Mouse (Mus musculus) forebrain, embryonic 11.5 days (tissue): Measurements from ENCODE around the gene Gm960. TPM values are rescaled to one million over a fixed set of nuclear protein-coding genes. Genes with fewer than 3 reads are reported as not detected.

ENCODE experiments used
- ATAC-seq: fragments of 200-750 bp; cut with Nextera tagmentation; replicated peaks from 2 replicates; pipeline ENCODE4 v1.8.0; 2017; ENCODE audit warnings: moderate TSS enrichment; ENCODE audit not compliant: low FRiP score
- DNase-seq: peaks from one replicate; pipeline ENCODE4 v3.0.0-alpha.2; 2017; ENCODE audit warnings: low spot score
- H3K27ac ChIP-seq: fragments of 300-500 bp; sonication (generic); 2 replicates; pipeline ENCODE4 v1.5.1; 2014; ENCODE audit warnings: low read depth, low read length
- H3K27me3 ChIP-seq: fragments of 300-500 bp; sonication (generic); 2 replicates; pipeline ENCODE4 v1.6.1; 2014; ENCODE audit warnings: mild to moderate bottlenecking, low read length, mixed read lengths; ENCODE audit not compliant: control insufficient read depth, insufficient read depth
- H3K36me3 ChIP-seq: fragments of 300-500 bp; sonication (generic); 2 replicates; pipeline ENCODE4 v1.6.1; 2014; ENCODE audit warnings: mild to moderate bottlenecking, low read length, moderate library complexity, mixed read lengths; ENCODE audit not compliant: control insufficient read depth, insufficient read depth
- H3K4me1 ChIP-seq: fragments of 300-500 bp; sonication (generic); replicated peaks from 2 replicates; pipeline ENCODE4 v1.6.1; 2014; ENCODE audit warnings: low read length, mixed read lengths; ENCODE audit not compliant: control insufficient read depth, insufficient read depth
- H3K4me2 ChIP-seq: fragments of 300-500 bp; sonication (generic); 2 replicates; pipeline ENCODE4 v1.6.1; 2014; ENCODE audit warnings: low read depth, mild to moderate bottlenecking, low read length, moderate library complexity, mixed read lengths; ENCODE audit not compliant: severe bottlenecking
- H3K4me3 ChIP-seq: fragments of 300-500 bp; sonication (generic); 2 replicates; pipeline ENCODE4 v1.5.1; 2014; ENCODE audit warnings: low read depth, low read length
- H3K9ac ChIP-seq: fragments of 300-500 bp; sonication (generic); 2 replicates; pipeline ENCODE4 v1.6.1; 2014; ENCODE audit warnings: low read length
- H3K9me3 ChIP-seq: fragments of 300-500 bp; sonication (generic); 2 replicates; pipeline ENCODE4 v1.6.1; 2016; ENCODE audit warnings: low read length, mixed read lengths; ENCODE audit not compliant: control insufficient read depth
- WGBS: fragments of 180-500 bp; shearing (Covaris S2); extraction: QIAGEN DNeasy Blood & Tissue Kit; methylation state at CpG from one replicate; pipeline ENCODE4 v1.1.7; 2014; 5-methylcytosine and 5-hydroxymethylcytosine counted together
- polyA plus RNA-seq: library from polyadenylated mRNA; unstranded; fragments of >200 nt; fragmentation: Nextera tagmentation; extraction: Ambion mirVana; gene quantifications from 2 replicates; pipeline ENCODE4 v1.2.1, GENCODE M21; 2014

The Gm960 gene
- polyA plus RNA-seq, 1 experiment from 2014 or later, result 4.6 TPM

DNA sequence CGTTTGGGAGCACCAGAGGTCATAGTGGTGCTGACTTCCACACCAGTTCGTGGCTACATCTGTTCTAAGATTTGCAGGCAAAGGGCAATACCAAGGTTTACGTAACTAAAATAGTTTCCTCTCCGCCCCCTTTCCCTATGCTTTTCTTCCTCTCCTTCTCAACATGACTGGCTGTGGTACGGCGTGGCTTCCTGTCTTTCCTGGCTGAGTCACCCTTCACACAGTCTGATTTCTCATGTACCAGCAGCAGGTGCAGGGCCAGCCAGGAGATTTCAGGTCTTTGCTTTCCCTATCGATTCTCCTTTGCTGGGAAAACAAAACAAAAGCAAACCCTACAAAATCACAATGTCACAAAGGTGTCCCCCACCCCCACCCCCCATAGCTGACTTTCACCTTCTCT is 2.8 kb upstream of the Gm960 start:
- ATAC-seq (no peak), DNase-seq (no peak)
- Histone ChIP-seq H3K36me3 (no peaks in the 10 kb centered on the region), H3K27me3 (peaks cover 22% of the 10 kb centered on the region), H3K27ac (no peak overlapping the region), H3K4me3 (no peak overlapping the region), H3K9me3 (no peaks in the 10 kb centered on the region; the same call in 1 of the 2 replicates), H3K4me2 (no peak overlapping the region), H3K4me1 (peaks cover 4% of the 10 kb centered on the region; the same call in 1 of the 2 replicates), H3K9ac (no peak overlapping the region)
- 70% methylated on average over 7 of the region's 7 CpGs for WGBS

GRCm38 (mm10) chr19:4700656-4701055 is 2.2 kb upstream of the Gm960 start:
- DNase-seq, result no peak
- 75% methylated on average over 8 of the region's 8 CpGs for whole genome bisulfite sequencing
- H3K9me3 ChIP-seq, result no peaks in the 10 kb centered on the region; the same call in 1 of the 2 replicates

GRCm38 (mm10) chr19:4699821-4700220 is 1.4 kb upstream of the Gm960 start:
- Histone ChIP-seq H3K4me2 (no peak overlapping the region), H3K9me3 (no peaks in the 10 kb centered on the region; the same call in 1 of the 2 replicates), H3K27ac (no peak overlapping the region), H3K4me1 (peaks cover 4% of the 10 kb centered on the region; the same call in 1 of the 2 replicates), H3K27me3 (peaks cover 22% of the 10 kb centered on the region), H3K36me3 (no peaks in the 10 kb centered on the region), H3K9ac (no peak overlapping the region), H3K4me3 (no peak overlapping the region)
- WGBS, result 83% methylated on average over 5 of the region's 5 CpGs
- ATAC-seq (no peak), DNase-seq (no peak)

More at GRCm38 (mm10) chr19:4700656-4701055, 2.2 kb upstream of the Gm960 start:
- H3K4me3 ChIP-seq, result no peak overlapping the region
- no peak for ATAC-seq
- H3K36me3 ChIP-seq, result no peaks in the 10 kb centered on the region
- H3K9ac ChIP-seq, result no peak overlapping the region
- H3K27ac ChIP-seq, result no peak overlapping the region
- H3K27me3 ChIP-seq, result peaks cover 22% of the 10 kb centered on the region
- peaks cover 4% of the 10 kb centered on the region; the same call in 1 of the 2 replicates for H3K4me1 ChIP-seq
- H3K4me2 ChIP-seq, result no peak overlapping the region

GRCm38 (mm10) chr19:4698856-4699255 is 388 bp upstream of the Gm960 start:
- H3K9ac ChIP-seq, result no peak overlapping the region
- no peak for DNase-seq
- peak overlapping the region; percentile 53; the same call in 1 of the 2 replicates for H3K4me3 ChIP-seq
- H3K4me2 ChIP-seq, result peak overlapping the region; percentile 88; the same call in 1 of the 2 replicates
- peaks cover 22% of the 10 kb centered on the region for H3K27me3 ChIP-seq
- no peaks in the 10 kb centered on the region; the same call in 1 of the 2 replicates for H3K9me3 ChIP-seq
- WGBS, result 34% methylated on average over 8 of the region's 8 CpGs
- H3K4me1 ChIP-seq, result peaks cover 4% of the 10 kb centered on the region; the same call in 1 of the 2 replicates
- H3K36me3 ChIP-seq, result no peaks in the 10 kb centered on the region
- no peak overlapping the region for H3K27ac ChIP-seq
- ATAC-seq, result no peak

GRCm38 (mm10) chr19:4697721-4698120 is 747 bp downstream of the Gm960 start:
- Histone ChIP-seq H3K4me1 (peaks cover 4% of the 10 kb centered on the region; the same call in 1 of the 2 replicates), H3K9ac (peak overlapping the region; percentile 74; the same call in 1 of the 2 replicates), H3K4me3 (peak overlapping the region; percentile 53), H3K27me3 (peaks cover 22% of the 10 kb centered on the region), H3K4me2 (peak overlapping the region; percentile 88), H3K36me3 (no peaks in the 10 kb centered on the region), H3K9me3 (no peaks in the 10 kb centered on the region; the same call in 1 of the 2 replicates), H3K27ac (no peak overlapping the region)
- 81% methylated on average over 9 of the region's 9 CpGs for WGBS
- no peak for ATAC-seq
- DNase-seq, result no peak

DNA sequence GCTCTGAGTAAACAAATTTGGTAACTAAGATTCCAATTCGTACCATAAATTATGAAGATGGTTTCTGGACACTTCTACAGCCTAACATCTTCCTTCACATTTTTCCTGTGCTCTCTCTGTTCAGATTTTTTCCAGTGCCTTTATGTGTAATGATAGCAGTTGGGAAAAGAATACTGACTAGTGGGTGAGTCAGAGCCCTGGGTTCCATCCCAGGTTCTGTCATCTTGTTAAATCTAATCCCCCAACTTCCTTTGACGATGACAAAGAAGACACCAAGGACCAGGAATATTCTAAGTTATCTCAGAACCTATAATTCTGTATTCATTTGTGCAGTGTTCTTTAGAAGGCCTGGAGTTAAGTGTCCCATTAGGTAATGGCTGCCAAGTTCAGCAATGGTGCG is 1.3 kb downstream of the Gm960 start:
- Histone ChIP-seq H3K27me3 (peaks cover 22% of the 10 kb centered on the region), H3K4me2 (no peak overlapping the region)
- 83% methylated on average over 3 of the region's 3 CpGs for WGBS

GRCm38 (mm10) chr19:4694346-4694745 is 4.1 kb downstream of the Gm960 start:
- no peak overlapping the region for H3K9ac ChIP-seq
- H3K27me3 ChIP-seq, result peaks cover 19% of the 10 kb centered on the region
- H3K4me1 ChIP-seq, result peaks cover 4% of the 10 kb centered on the region; the same call in 1 of the 2 replicates
- no peak overlapping the region for H3K27ac ChIP-seq
- H3K36me3 ChIP-seq, result no peaks in the 10 kb centered on the region
- no peak overlapping the region for H3K4me2 ChIP-seq
- no peak overlapping the region for H3K4me3 ChIP-seq
- H3K9me3 ChIP-seq, result no peaks in the 10 kb centered on the region; the same call in 1 of the 2 replicates
- 74% methylated on average over 3 of the region's 3 CpGs for WGBS
- DNase-seq (no peak), ATAC-seq (no peak)

More for the DNA sequence above, 1.3 kb downstream of the Gm960 start:
- Histone ChIP-seq H3K36me3 (no peaks in the 10 kb centered on the region), H3K4me3 (no peak overlapping the region), H3K27ac (no peak overlapping the region), H3K4me1 (peaks cover 4% of the 10 kb centered on the region; the same call in 1 of the 2 replicates), H3K9ac (no peak overlapping the region), H3K9me3 (no peaks in the 10 kb centered on the region; the same call in 1 of the 2 replicates)
- no peak for ATAC-seq
- DNase-seq, result no peak

DNA sequence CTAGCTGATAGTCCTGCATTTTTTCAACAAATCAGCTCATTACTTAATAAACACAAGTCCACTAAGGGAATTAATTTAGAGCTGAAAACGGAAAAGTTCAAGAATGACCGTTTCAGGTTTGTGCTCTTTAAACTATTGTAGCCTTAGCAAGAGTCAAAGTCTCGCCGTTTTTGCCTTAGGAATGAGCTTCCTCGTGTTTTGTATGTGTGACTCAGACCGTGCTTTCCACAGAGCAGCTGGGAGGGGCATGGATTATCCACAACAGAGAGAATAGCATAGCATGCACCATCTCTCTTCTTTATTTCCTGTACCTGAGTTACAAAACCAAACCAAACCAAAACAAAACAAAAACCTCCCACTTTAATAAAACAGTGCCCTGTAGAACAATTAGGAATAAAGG is 26.1 kb downstream of the Gm960 start:
- no peaks in the 10 kb centered on the region for H3K27me3 ChIP-seq
- ATAC-seq (no peak), DNase-seq (no peak)
- H3K36me3 ChIP-seq, result no peaks in the 10 kb centered on the region
- no peaks in the 10 kb centered on the region for H3K4me1 ChIP-seq
- no peak overlapping the region for H3K9ac ChIP-seq
- no peak overlapping the region for H3K27ac ChIP-seq
- H3K4me2 ChIP-seq, result no peak overlapping the region
- no peak overlapping the region for H3K4me3 ChIP-seq
- H3K9me3 ChIP-seq, result no peaks in the 10 kb centered on the region
- WGBS, result 49% methylated on average over 6 of the region's 6 CpGs

- no peak overlapping the region for H3K9ac ChIP-seq
- no peaks in the 10 kb centered on the region for H3K36me3 ChIP-seq
- no peak overlapping the region for H3K4me2 ChIP-seq
- H3K27me3 ChIP-seq, result no peaks in the 10 kb centered on the region
- H3K4me3 ChIP-seq, result no peak overlapping the region
- no peaks in the 10 kb centered on the region for H3K4me1 ChIP-seq
- ATAC-seq (no peak), DNase-seq (no peak)
- WGBS, result 88% methylated on average over 4 of the region's 4 CpGs
- no peaks in the 10 kb centered on the region for H3K9me3 ChIP-seq
- no peak overlapping the region for H3K27ac ChIP-seq
Observed at GRCm38 (mm10) chr19:4670776-4671175, 27.7 kb downstream of the Gm960 start.
